Mouse (Mus musculus): ENCODE measurements at regions not wholly inside any gene's neighbourhood (a gene's known extent, or its start where the extent isn't known, plus 50 kb on each side); places are given as distances from the start of the nearest gene placed in this dataset.

DNA sequence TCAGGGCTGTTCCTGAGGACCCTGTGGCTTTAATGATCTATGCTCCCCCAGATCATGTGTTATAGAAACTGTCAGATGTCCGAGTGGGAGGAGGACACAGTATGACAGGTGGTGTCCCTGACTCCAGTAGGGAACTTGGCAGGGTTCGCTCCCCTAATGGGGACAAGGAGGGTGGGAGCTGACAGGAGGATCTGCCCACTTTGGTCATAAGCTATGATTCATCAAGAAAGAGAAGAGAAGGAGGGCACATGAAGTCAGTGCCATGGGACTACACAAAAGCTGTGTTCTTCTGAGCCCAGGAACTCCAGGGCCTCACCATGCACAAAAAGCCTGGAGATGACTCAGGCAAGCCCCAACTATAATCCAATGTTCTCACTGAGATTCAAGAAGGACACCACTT, 162.2 kb upstream of the Brinp1 start:
- DNase-seq (ENCODE audit: low spot score in 2 of 2): no peak

DNA sequence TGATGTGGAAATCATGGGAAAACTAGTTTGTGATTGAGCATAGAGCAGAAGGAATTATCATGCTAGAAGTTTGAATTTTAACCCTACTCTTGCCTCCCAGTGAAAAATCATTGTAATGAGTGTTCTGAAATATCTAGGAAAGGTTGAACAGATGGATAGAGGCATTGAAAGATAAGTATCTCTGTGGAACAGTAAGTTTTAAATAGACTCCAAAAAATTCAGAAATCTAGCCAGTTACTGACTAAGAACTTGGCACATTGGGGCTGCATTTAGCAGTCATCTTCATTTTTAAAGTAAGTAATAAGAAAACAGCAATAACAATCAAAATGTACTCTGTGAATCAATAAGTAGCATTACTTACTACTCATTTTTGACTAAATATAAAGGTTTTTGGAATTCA, 151.0 kb upstream of the Brinp1 start:
- no peak for DNase-seq (ENCODE audit: low spot score in 2 of 2)

DNA sequence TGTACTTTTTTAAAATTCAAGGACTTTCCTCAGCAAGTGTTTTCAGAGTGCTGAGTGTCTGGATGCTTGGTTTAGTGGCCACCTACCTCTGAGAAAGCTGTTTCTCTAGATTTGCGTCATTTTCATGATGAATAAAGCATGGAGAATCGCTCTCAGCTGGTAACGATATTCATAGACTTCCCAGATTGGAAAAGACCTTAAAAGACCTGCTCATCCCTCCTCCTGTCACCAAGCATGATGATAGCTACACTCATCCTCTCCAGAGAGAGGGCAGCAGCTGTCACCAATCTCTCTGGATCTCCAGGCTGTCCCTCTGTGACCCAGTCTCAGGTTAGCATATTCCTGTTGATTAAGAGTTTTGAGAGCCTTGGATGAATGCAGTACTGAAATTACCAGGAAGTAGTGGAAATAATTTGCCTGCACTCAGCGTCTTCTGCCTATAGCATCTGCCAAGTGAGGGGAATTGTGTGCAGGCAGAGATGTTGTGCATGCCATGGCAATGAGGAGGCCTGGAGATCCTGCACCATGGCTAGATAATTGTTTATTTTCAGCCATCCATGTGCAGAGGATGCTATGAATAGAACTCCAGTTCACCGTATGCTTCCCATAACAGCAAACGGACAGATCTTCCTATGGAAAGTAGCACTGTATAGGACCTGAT, 141.7 kb upstream of the Brinp1 start:
- peak; percentile 20 to 39 for DNase-seq (ENCODE audit: low spot score in 2 of 2)

DNA sequence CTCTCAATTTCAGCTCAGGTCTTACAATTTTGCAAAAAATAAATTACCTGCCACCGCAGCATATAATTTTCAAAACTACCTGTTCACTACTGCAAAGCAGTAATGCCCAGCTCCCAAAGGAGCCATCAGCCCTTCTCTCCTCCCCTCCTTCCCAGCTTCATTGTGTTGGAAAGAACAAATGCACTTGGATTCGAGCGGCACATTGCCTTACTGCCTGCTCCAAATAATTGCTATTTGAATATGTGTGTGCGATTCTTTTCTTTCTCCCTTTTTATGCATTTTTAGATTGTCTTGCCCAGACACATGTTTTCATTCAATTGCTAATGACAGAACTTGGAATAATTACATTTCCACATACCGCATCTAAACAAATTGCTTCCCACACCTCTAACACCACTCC, 123.9 kb upstream of the Brinp1 start:
- no peak for DNase-seq (ENCODE audit: low spot score in 2 of 2)

DNA sequence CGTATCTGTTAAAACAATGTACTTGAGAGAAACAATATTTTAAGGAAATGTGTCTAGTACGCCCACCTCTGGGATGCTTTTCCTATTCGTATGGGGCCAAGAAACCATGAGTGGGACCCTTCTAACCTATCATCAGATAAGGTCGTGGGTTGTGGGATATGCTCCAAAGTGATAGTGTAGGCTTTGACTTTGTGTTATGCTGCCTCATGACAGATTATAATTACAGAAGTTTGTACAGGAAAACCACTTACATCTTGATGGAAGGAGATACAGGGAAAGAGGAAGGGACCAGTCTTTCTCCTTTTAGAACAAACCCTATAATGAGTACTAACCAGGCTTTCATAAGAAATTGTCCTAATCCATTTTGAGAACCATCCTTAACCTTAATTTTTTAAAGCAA, 123.1 kb upstream of the Brinp1 start:
- DNase-seq (ENCODE audit: low spot score in 2 of 2): no peak

DNA sequence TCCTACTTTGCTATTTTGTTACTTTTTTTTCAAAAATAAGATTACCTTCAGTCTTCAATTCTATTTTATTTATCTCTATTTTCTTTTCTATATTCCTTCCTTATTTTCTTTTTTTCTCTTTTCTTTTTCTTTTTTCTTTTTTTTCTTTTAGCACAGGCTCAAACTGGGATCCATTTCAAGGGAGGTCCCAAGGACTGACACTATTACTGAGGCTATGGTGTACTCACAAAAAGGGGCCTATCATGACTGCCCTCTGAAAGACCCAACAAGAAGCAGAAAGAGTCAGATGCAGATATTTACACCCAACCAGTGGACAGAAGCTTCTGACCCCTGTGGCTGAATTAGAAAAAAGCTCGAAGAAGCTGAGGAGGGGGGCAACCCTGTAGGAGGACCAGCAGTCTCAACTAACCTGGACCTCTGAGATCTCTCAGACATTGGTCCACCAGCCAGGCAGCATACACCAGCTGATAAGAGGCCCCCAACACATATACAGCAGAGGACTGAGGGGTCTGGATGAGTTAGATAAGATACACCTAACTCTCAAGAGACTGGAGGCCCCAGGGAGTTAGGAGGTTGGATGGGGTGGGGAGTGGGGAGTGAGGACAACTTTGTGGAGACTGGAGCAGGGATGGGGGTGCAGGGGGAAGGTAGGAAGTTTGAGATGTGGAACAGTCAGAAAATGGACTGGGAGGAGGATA, 85.6 kb upstream of the Brinp1 start:
- no peak for DNase-seq (ENCODE audit: low spot score in 2 of 2)

DNA sequence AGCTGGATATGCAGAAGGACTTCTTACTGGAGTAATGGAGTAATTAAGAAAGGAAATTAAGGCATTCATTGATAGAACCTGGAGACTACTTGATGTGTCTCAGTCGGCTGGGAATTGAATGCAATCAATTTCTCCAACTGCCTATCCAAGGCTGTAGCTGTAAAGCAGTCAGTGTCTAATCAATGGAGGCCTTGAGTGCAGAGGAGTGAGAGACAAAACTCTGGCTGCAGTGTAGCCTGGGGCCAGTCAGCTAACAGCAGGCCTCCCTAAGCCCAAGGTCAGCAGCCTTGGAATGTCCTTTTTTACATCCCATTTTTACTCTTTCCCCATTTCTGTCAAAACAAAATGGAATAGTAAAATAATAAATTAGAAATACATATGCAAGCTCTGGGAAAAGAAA, 80.0 kb upstream of the Brinp1 start:
- DNase-seq (ENCODE audit: low spot score in 2 of 2): no peak

DNA sequence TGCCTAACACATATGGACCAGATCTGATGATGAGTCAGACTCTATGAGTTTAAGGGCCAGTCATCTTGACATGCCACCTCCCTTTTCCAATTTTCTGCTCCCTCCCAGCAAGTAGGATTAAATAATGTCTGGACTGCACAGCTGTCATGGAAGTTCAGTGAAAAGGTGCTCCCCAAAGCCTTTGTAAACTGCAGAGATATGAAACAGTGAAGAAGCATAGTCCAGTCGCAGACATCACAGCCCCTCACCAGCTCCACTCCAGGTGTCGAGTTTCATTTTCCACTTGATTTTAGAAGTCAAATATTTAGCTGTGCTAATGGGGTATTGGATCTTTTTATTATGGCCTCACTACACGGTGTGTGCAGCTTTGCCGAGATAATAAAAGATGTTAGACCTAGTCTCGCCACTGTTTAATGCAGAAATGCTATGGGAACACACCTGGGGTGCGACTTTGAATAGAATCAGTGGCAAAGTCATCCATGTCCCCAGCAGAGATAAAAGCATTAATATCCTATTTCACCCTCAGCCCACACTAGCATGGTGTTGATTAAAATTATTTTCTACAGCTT, 66.0 kb upstream of the Brinp1 start:
- no peak for DNase-seq (ENCODE audit: low spot score in 2 of 2)

DNA sequence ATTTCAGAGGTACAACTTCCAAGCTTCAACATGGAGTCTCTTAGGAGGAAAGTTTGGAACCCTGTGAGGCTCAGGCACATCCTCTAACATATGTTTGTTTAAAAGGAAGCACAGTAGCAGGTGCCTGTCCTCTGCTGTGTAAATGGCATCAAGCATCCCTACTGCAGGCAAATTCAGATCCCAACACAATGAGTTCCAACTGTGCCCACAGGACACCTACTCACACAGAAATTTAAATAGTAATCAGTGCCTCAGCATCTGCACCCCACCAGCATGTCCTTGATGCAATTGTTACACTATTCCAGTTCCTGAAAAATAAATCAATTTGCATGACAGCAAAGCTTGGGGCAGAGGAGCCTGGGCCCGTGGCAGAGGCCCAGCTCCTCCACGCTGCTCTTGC, 61.2 kb upstream of the Brinp1 start:
- DNase-seq (ENCODE audit: low spot score in 2 of 2): no peak
